Mouse (Mus musculus) stomach, postnatal 0 days (tissue): ENCODE measurements at regions not wholly inside any gene's neighbourhood (a gene's known extent, or its start where the extent isn't known, plus 50 kb on each side); places are given as distances from the start of the nearest gene placed in this dataset.

Experiments
- CTCF ChIP-seq: IDR thresholded peaks from 2 replicates; pipeline ENCODE4 v1.5.1; 2016; ENCODE audit warnings: antibody characterized with exemption, low read depth, mild to moderate bottlenecking, moderate library complexity
- EP300 ChIP-seq: optimal IDR thresholded peaks from 2 replicates; pipeline ENCODE3; 2016; ENCODE audit warnings: antibody characterized with exemption

- no peak for TF ChIP-seq CTCF
- no peak for TF ChIP-seq EP300
Measured at GRCm38 (mm10) chr1:166848015-166848535, 153.1 kb upstream of the Fam78b start.
